Mouse (Mus musculus) MEL (cell line): Measurements from ENCODE around the gene Btnl2.

ENCODE experiments used
- CTCF ChIP-seq, 3 experiments: IDR thresholded peaks in 2 of 3; conservative IDR thresholded peaks in 1 of 3; 2 replicates each; pipeline ENCODE4 v1.5.1; 2011 to 2012; ENCODE audit warnings: low read length in 3 of 3, low read depth in 2 of 3, mild to moderate bottlenecking in 2 of 3, improper control_type of control experiment in 1 of 3, inconsistent platforms in 1 of 3, mixed read lengths in 1 of 3, moderate library complexity in 1 of 3; ENCODE audit not compliant: control insufficient read depth in 1 of 3, insufficient read depth in 1 of 3, poor library complexity in 1 of 3, severe bottlenecking in 1 of 3
- POLR2A ChIP-seq, 2 experiments: IDR thresholded peaks; 2 replicates each; pipeline ENCODE4 v1.6.1; 2011 to 2012; ENCODE audit warnings: low read length in 2 of 2, mild to moderate bottlenecking in 2 of 2, control low read depth in 1 of 2, improper control_type of control experiment in 1 of 2, low read depth in 1 of 2, moderate library complexity in 1 of 2; ENCODE audit not compliant: control insufficient read depth in 1 of 2, insufficient read depth in 1 of 2, poor library complexity in 1 of 2
- RAD21 ChIP-seq: IDR thresholded peaks from 2 replicates; pipeline ENCODE4 v1.6.1; 2011; ENCODE audit warnings: mild to moderate bottlenecking, low read depth, low read length, improper control_type of control experiment
- USF2 ChIP-seq, 2 experiments: IDR thresholded peaks; 2 replicates each; pipeline ENCODE4 v1.6.1; 2011 to 2012; ENCODE audit warnings: improper control_type of control experiment in 2 of 2, low read length in 2 of 2, borderline replicate concordance in 1 of 2, inconsistent platforms in 1 of 2, low read depth in 1 of 2, mild to moderate bottlenecking in 1 of 2; ENCODE audit not compliant: insufficient read depth in 1 of 2

GRCm38 (mm10) chr17:34397357-34397756, 42.7 kb downstream of the Btnl2 start:
- no peak for TF ChIP-seq USF2 (IDR thresholded peaks at IDR 0.05; ENCODE audit: borderline replicate concordance in 1 of 2, insufficient read depth in 1 of 2, low read depth in 1 of 2, low read length in 2 of 2)
- no peak for TF ChIP-seq POLR2A (IDR thresholded peaks at IDR 0.05; ENCODE audit: control insufficient read depth in 1 of 2, insufficient read depth in 1 of 2, low read depth in 1 of 2, low read length in 2 of 2, poor library complexity in 1 of 2)
- TF ChIP-seq CTCF (IDR thresholded peaks at IDR 0.05 in 2 of 3, conservative IDR thresholded peaks at IDR 0.05 in 1 of 3; ENCODE audit: control insufficient read depth in 1 of 3, insufficient read depth in 1 of 3, low read depth in 2 of 3, low read length in 3 of 3, poor library complexity in 1 of 3, severe bottlenecking in 1 of 3): peak; percentile 30 to 57 (median 41)
- TF ChIP-seq RAD21: peak; percentile 2
